Mouse (Mus musculus) spleen, adult 18-20 months (tissue): ENCODE results near the gene Mlst8.
"Not testable (repeated sequence)": the region's sequence is repeated elsewhere in the genome, so short reads cannot be mapped to it uniquely, and the experiment has no call there.

ENCODE experiments used
- DNase-seq, 2 experiments: peaks; one replicate each; pipeline ENCODE4 v3.0.0; 2022; ENCODE audit warnings: mixed read lengths in 2 of 2

The Mlst8 gene

DNA sequence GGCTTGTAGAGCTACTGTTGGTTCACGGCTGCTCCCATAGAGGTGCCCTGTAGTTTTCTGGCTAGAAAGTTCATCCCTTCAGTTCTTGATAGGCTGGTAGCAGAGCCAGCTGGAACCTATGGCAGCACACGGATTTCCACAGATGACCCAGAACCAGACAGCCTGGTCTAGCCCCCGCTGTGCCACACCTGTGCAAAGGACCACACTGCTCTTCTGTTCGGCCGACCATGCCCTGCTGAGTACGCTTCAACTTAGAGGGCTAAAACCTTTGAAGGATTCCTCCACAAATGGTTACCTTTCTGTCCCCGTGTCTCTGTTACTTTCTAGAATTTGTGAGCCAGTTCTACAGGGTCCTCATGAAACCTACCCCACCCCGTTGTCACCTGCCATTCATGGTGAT is 53.6 kb downstream of the Mlst8 start:
- DNase-seq: not testable (repeated sequence)

DNA sequence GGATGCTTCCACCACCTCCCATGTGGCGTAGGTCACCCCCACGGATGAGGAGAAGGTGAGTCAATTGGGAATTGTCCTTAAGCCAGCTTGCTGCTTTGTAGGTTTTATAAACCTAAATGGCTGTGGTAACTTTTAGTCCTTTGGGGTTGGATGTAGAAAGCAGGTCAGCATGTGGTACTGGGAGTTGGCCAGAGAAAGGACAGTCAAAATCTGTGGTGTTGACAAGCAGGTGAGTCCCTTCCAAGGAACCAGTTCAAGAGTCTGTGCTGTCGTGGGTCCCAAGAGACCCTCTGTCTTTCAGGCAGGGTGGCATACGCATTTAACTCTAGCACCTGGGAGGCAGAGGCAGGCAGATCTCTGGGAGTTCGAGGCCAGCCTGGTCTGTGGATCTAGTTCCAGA is 54.4 kb downstream of the Mlst8 start:
- no peak for DNase-seq
